In genomic region chr9:64791676-64792075, GRCm38 (mm10) we compare ENCODE assay signal across 14 mouse cellular contexts. TPM values are rescaled to one million over a fixed set of nuclear protein-coding genes. Genes with fewer than 3 reads are reported as not detected.
DNase-seq lines count a peak whose midpoint lies in the region; ATAC-seq and TF ChIP-seq lines count a peak whose summit lies in the region.
"Had no signal": no experiment of that assay in that cellular context is flagged by ENCODE, and none has a peak within 500 bp of the region (broad histone marks: within the 10 kb centered on the region; RNA-seq: fewer than 3 reads in every experiment).

No protein-coding gene starts in this region.

- peaks cover 19% of the 10 kb centered on the region for H3K4me1 ChIP-seq in liver, adult 2 months (ENCODE audit: control insufficient read depth, insufficient read depth, low read length)
- peaks cover 6 to 82% of the 10 kb centered on the region in 2 experiments; a peak in 3 of 4 replicates for H3K4me1 ChIP-seq in CH12.LX (ENCODE audit: control insufficient read depth in 1 of 2, insufficient read depth in 2 of 2)
- peaks cover 10% of the 10 kb centered on the region for H3K4me1 ChIP-seq in bone marrow, adult 2 months (ENCODE audit: control insufficient read depth, insufficient read depth, low read length)
- peaks cover 76% of the 10 kb centered on the region for H3K4me1 ChIP-seq in liver, embryonic 12.5 days
- H3K4me1 ChIP-seq in cerebellum, adult 2 months (ENCODE audit: control insufficient read depth, insufficient read depth, low read length): no peaks in the 10 kb centered on the region
- H3K4me1 ChIP-seq in hindbrain, embryonic 12.5 days: no peaks in the 10 kb centered on the region

- H3K9me3 ChIP-seq in CH12.LX (replicated peaks; ENCODE audit: low read length): peaks cover 5% of the 10 kb centered on the region
- H3K9me3 ChIP-seq in liver, embryonic 12.5 days (replicated peaks): no peaks in the 10 kb centered on the region
- H3K9me3 ChIP-seq in hindbrain, embryonic 12.5 days (replicated peaks): no peaks in the 10 kb centered on the region
- H3K9me3 ChIP-seq: megakaryocyte, embryonic 14.5 days had no signal

- no peak for TF ChIP-seq POLR2A in liver, adult 2 months (IDR thresholded peaks at IDR 0.05; ENCODE audit: extremely low read depth, insufficient read depth, low read length)
- no peak for TF ChIP-seq POLR2A in CH12.LX (IDR thresholded peaks at IDR 0.05; ENCODE audit: low read depth, low read length)
- TF ChIP-seq POLR2A in bone marrow, adult 2 months (IDR thresholded peaks at IDR 0.05; ENCODE audit: borderline replicate concordance, control insufficient read depth, low read depth, low read length): no peak
- TF ChIP-seq POLR2A in cerebellum, adult 2 months (IDR thresholded peaks at IDR 0.05; ENCODE audit: borderline replicate concordance, insufficient read depth, low read length): no peak

- H3K27ac ChIP-seq in liver, adult 2 months (replicated peaks; ENCODE audit: insufficient read depth, low read depth, low read length): 0 out of 2 replicates have a peak overlapping the region, but pooled peaks have one; percentile 24
- H3K27ac ChIP-seq in CH12.LX (ENCODE audit: insufficient read depth, low read depth): no peak overlapping the region
- peak overlapping the region; percentile 86; the same call in 1 of the 2 replicates for H3K27ac ChIP-seq in bone marrow, adult 2 months (ENCODE audit: control insufficient read depth, insufficient read depth, low read depth, low read length, poor library complexity)
- H3K27ac ChIP-seq in liver, embryonic 12.5 days: peak overlapping the region; percentile 97
- no peak overlapping the region for H3K27ac ChIP-seq in cerebellum, adult 2 months (ENCODE audit: insufficient read depth, low read length)
- no peak overlapping the region for H3K27ac ChIP-seq in hindbrain, embryonic 12.5 days

- TF ChIP-seq CTCF in liver, adult 2 months (IDR thresholded peaks at IDR 0.05; ENCODE audit: low read depth, low read length): no peak
- no peak for TF ChIP-seq CTCF in CH12.LX (conservative IDR thresholded peaks at IDR 0.05 in 1 of 2, IDR thresholded peaks at IDR 0.05 in 1 of 2; ENCODE audit: low read depth in 2 of 2, low read length in 2 of 2)
- TF ChIP-seq CTCF in bone marrow, adult 2 months (IDR thresholded peaks at IDR 0.05; ENCODE audit: control insufficient read depth, insufficient read depth, low read length): no peak
- TF ChIP-seq CTCF in cerebellum, adult 2 months (IDR thresholded peaks at IDR 0.05; ENCODE audit: borderline replicate concordance, insufficient read depth, low read depth, low read length): no peak

- H3K4me3 ChIP-seq in liver, adult 2 months (ENCODE audit: insufficient read depth, low read depth, low read length): no peak overlapping the region
- no peak overlapping the region for H3K4me3 ChIP-seq in CH12.LX (replicated peaks in 1 of 3; ENCODE audit: low read depth in 2 of 3, low read length in 2 of 3, poor library complexity in 1 of 3)
- H3K4me3 ChIP-seq in bone marrow, adult 2 months (replicated peaks; ENCODE audit: control insufficient read depth, low read depth, low read length): no peak overlapping the region
- no peak overlapping the region for H3K4me3 ChIP-seq in liver, embryonic 12.5 days
- H3K4me3 ChIP-seq in cerebellum, adult 2 months (replicated peaks; ENCODE audit: insufficient read depth, low read depth, low read length): no peak overlapping the region
- H3K4me3 ChIP-seq in hindbrain, embryonic 12.5 days: no peak overlapping the region
- H3K4me3 ChIP-seq: megakaryocyte, embryonic 14.5 days had no signal

- no peaks in the 10 kb centered on the region for H3K79me2 ChIP-seq in liver, adult 2 months (ENCODE audit: control insufficient read depth, insufficient read depth, low read length)
- H3K79me2 ChIP-seq in CH12.LX (replicated peaks; ENCODE audit: control insufficient read depth, extremely low read depth, insufficient read depth, poor library complexity, severe bottlenecking): no peaks in the 10 kb centered on the region

- in situ Hi-C loops in CH12.LX (cut with MboI; ENCODE audit: low pct_ligation_motif_present, low pct_unique_long_range_greater_than_20kb, low sequenced_read_pairs): no loop called here

- H3K9ac ChIP-seq in liver, adult 2 months (ENCODE audit: low read depth, low read length): no peak overlapping the region
- H3K9ac ChIP-seq in CH12.LX (ENCODE audit: insufficient read depth, low read depth): no peak overlapping the region
- peak overlapping the region; percentile 58 for H3K9ac ChIP-seq in liver, embryonic 12.5 days
- no peak overlapping the region for H3K9ac ChIP-seq in hindbrain, embryonic 12.5 days

- no peak overlapping the region for H3K4me2 ChIP-seq in CH12.LX (ENCODE audit: insufficient read depth, low read depth, poor library complexity, severe bottlenecking)
- H3K4me2 ChIP-seq in liver, embryonic 12.5 days: peak overlapping the region; percentile 54
- no peak overlapping the region for H3K4me2 ChIP-seq in hindbrain, embryonic 12.5 days (replicated peaks)

- H3K27me3 ChIP-seq in liver, adult 2 months (ENCODE audit: control insufficient read depth, insufficient read depth, low read length): no peaks in the 10 kb centered on the region
- H3K27me3 ChIP-seq in CH12.LX (replicated peaks): no peaks in the 10 kb centered on the region
- no peaks in the 10 kb centered on the region for H3K27me3 ChIP-seq in liver, embryonic 12.5 days (replicated peaks)
- no peaks in the 10 kb centered on the region for H3K27me3 ChIP-seq in cerebellum, adult 2 months (ENCODE audit: control insufficient read depth, insufficient read depth, low read length)
- no peaks in the 10 kb centered on the region for H3K27me3 ChIP-seq in hindbrain, embryonic 12.5 days
- H3K27me3 ChIP-seq: megakaryocyte, embryonic 14.5 days had no signal

- H3K36me3 ChIP-seq in liver, adult 2 months (ENCODE audit: control insufficient read depth, insufficient read depth, low read length): no peaks in the 10 kb centered on the region
- no peaks in the 10 kb centered on the region for H3K36me3 ChIP-seq in CH12.LX (replicated peaks in 1 of 2; ENCODE audit: control insufficient read depth in 1 of 2, insufficient read depth in 1 of 2, low read length in 1 of 2)
- H3K36me3 ChIP-seq in liver, embryonic 12.5 days: no peaks in the 10 kb centered on the region
- H3K36me3 ChIP-seq in hindbrain, embryonic 12.5 days: no peaks in the 10 kb centered on the region

- 69% methylated on average over 1 of the region's 1 CpGs for WGBS in liver, adult 2 months
- 62% methylated on average over 1 of the region's 1 CpGs for WGBS in bone marrow, adult 2 months
- WGBS in liver, embryonic 12.5 days (ENCODE audit: insufficient replicate concordance): 85% methylated on average over 1 of the region's 1 CpGs
- 78% methylated on average over 1 of the region's 1 CpGs for WGBS in cerebellum, adult 2 months
- 68% methylated on average over 1 of the region's 1 CpGs for WGBS in hindbrain, embryonic 12.5 days

- TF ChIP-seq EP300 in CH12.LX (IDR thresholded peaks at IDR 0.05; ENCODE audit: low read length): 0 out of 2 replicates have a peak, but pooled peaks have one; percentile 5

- TF ChIP-seq RAD21 in CH12.LX (IDR thresholded peaks at IDR 0.05; ENCODE audit: low read depth, low read length): no peak

- DNase-seq in liver, adult 2 months (ENCODE audit: extremely low read depth, low read depth, low spot score): no peak
- DNase-seq in liver (no peak), CH12.LX (ENCODE audit: extremely low read depth) (no peak)
- DNase-seq in cerebellum, adult 2 months: no peak
- DNase-seq in T-cell, adult 2 months (ENCODE audit: low spot score): no peak
- DNase-seq: adrenal gland, postnatal 10 days; cerebellum, adult 11-12 months; heart, adult 11 months; heart, postnatal 10 days had no signal

- no peak for ATAC-seq in liver, embryonic 12.5 days
- no peak for ATAC-seq in hindbrain, embryonic 12.5 days (ENCODE audit: low FRiP score)
- ATAC-seq: hindbrain, embryonic 16.5 days had no signal

- dilution Hi-C loops in CH12.LX (cut with MboI; ENCODE audit: extremely low pct_ligation_motif_present, extremely low pct_unique_long_range_greater_than_20kb, low sequenced_read_pairs): no loop called here

TF ChIP-seq in CH12.LX, 34 proteins besides CTCF, POLR2A, EP300 and RAD21:
- TF ChIP-seq MYC (IDR thresholded peaks at IDR 0.05; ENCODE audit: low read depth, low read length) (no peak), TCF12 (IDR thresholded peaks at IDR 0.05; ENCODE audit: low read depth, low read length) (no peak), GABPA (IDR thresholded peaks at IDR 0.05; ENCODE audit: insufficient replicate concordance, low read depth, low read length) (no peak), NRF1 (IDR thresholded peaks at IDR 0.05; ENCODE audit: low read depth, low read length) (no peak), USF2 (conservative IDR thresholded peaks at IDR 0.05; ENCODE audit: low read depth, low read length) (no peak), E2F4 (IDR thresholded peaks at IDR 0.05; ENCODE audit: insufficient replicate concordance, low read depth, low read length) (no peak)

RNA-seq across cellular contexts. Expression of gene Dennd4a, which starts 19.5 kb away (rescaled TPM):
- 17.1 and 22.4 TPM in 2 replicates for total RNA-seq in liver, adult 2 months (2014; rRNA removed)
- 7.0 and 8.0 TPM in 2 replicates for polyA plus RNA-seq in liver, adult 2 months (2012; rRNA removed)
- 24.0 and 37.1 TPM in 2 replicates for total RNA-seq in CH12.LX (2012; rRNA removed)
- 18.3 and 22.6 TPM in 2 replicates for total RNA-seq in CH12.LX (2014; rRNA removed)
- polyA plus RNA-seq in CH12.LX (2012; ENCODE audit: insufficient read length, low read depth): 35.8 and 41.1 TPM in 2 replicates
- polyA plus RNA-seq in bone marrow, adult 2 months (2011; ENCODE audit: insufficient read depth, insufficient read length, low replicate concordance, missing spikeins): 77.2 and 86.3 TPM in 2 replicates
- 32.6 and 32.7 TPM in 2 replicates for polyA plus RNA-seq in liver, embryonic 12.5 days (2016; fragmentation: Nextera tagmentation; extraction: Ambion mirVana)
- polyA plus RNA-seq in cerebellum, adult 2 months (2012; rRNA removed): 34.6 and 34.9 TPM in 2 replicates
- polyA plus RNA-seq in hindbrain, embryonic 12.5 days (2016; fragmentation: Nextera tagmentation; extraction: Ambion mirVana): 10.3 and 12.8 TPM in 2 replicates

RNA-seq across cellular contexts. Expression of gene Rab11a, which starts 54.1 kb away (rescaled TPM):
- total RNA-seq in liver, adult 2 months (2014; rRNA removed): 81.2 and 85.2 TPM in 2 replicates
- 57.7 and 69.2 TPM in 2 replicates for polyA plus RNA-seq in liver, adult 2 months (2012; rRNA removed)
- 86.0 and 109 TPM in 2 replicates for total RNA-seq in CH12.LX (2012; rRNA removed)
- total RNA-seq in CH12.LX (2014; rRNA removed): 168 TPM in 2 replicates
- polyA plus RNA-seq in CH12.LX (2012; ENCODE audit: insufficient read length, low read depth): 189 and 193 TPM in 2 replicates
- 132 and 148 TPM in 2 replicates for polyA plus RNA-seq in bone marrow, adult 2 months (2011; ENCODE audit: insufficient read depth, insufficient read length, low replicate concordance, missing spikeins)
- 240 and 248 TPM in 2 replicates for polyA plus RNA-seq in liver, embryonic 12.5 days (2016; fragmentation: Nextera tagmentation; extraction: Ambion mirVana)
- polyA plus RNA-seq in cerebellum, adult 2 months (2012; rRNA removed): 255 and 259 TPM in 2 replicates
- polyA plus RNA-seq in hindbrain, embryonic 12.5 days (2016; fragmentation: Nextera tagmentation; extraction: Ambion mirVana): 297 and 307 TPM in 2 replicates

Comparison
In these comparisons a context has a peak if more than half of its experiments do, and no peak if none do; other contexts are left out.
1. H3K27ac ChIP-seq: peak in liver, adult 2 months (single experiment), bone marrow, adult 2 months (single experiment) and liver, embryonic 12.5 days (single experiment); none in CH12.LX (single experiment), cerebellum, adult 2 months (single experiment) and hindbrain, embryonic 12.5 days (single experiment).